Mouse (Mus musculus) CH12F3 (cell line): ENCODE results near the gene Shcbp1l.
"Not testable (repeated sequence)": the region's sequence is repeated elsewhere in the genome, so short reads cannot be mapped to it uniquely, and the experiment has no call there.

ENCODE experiments used
- in situ Hi-C: fragments of 300-500 bp; cut with MboI; formaldehyde crosslinking; loops from 2 replicates; pipeline ENCODE4 v1.14.3; 2020; ENCODE audit warnings: low sequenced_read_pairs

The Shcbp1l gene

GRCm38 (mm10) chr1:153485201-153485796 is 60.3 kb downstream of the Shcbp1l start:
- in situ Hi-C loops, result no loop called here

DNA sequence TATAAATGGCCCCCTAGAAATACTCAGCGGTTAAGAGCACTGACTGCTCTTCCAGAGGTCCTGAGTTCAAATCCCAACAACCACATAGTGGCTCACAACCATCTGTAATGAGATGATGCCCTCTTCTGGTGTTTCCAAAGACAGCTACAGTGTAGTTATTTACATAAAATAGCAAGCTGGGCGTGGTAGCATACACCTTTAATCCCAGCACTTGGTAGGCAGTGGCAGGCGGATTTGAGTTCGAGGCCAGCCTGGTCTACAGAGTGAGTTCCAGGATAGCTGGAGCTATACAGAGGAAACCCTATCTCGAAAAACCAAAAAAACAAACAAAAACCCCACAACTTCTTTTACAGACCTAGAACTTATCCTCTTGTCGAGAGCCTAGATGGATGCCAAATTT is 61.2 kb downstream of the Shcbp1l start:
- in situ Hi-C loops, result not testable (repeated sequence)

DNA sequence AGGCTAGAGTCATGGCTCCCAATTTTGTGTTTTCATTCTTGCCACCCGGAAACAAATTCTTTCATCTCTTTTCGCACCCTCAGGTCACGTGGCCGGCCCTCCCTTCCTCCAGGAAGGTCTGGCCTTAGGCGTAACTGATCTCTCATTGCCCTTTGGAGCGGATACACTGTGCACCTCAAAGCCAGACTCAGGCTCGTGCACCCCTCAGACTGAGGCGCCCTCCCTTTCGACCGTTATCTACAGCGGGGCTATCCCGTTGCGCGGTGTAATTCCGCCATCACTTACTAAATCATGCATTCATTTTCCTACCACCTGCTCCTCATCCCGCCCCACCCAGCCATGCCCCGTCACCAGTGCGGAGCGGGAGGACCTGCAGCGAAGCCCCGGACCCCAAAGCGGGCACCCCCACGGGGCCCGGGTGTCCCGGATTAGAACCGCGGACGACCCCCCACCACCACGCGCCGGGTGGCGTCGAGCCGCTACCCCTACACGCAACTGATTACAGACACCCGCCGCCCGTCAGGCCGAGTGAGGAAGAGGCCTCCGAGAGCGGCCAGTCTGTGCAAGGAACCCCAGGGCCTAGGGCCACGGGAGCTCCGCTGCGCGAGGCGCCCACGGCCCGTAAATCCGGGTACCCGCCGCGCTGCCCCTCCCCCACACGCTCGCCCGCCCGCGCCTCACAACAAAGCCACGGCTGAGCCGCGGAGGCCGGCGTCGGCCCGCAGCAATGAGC is 62.0 kb downstream of the Shcbp1l start:
- in situ Hi-C loops, result no loop called here

DNA sequence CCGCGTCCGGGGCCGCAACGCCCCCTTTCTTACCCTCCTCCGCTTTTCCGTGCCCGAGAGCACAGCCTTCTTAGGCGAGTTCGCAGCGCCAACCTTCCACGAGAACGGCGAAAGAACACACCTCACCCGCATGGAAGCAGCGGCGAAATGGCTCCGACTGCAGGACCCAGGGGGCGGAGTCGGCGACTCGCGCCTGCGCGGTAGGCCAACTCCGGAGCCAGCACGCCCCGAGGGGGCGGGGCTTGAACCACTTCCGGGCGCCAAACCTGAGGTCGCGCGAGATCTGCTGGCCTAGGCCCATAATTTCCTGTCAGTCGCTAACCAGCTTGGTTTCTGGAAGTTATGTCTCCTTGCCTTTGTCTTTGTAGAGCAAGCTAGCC is 62.5 kb downstream of the Shcbp1l start, which contains the start of gene Dhx9:
Gene Dhx9, minus strand, starts transcription at position 161 of the 380 bp plus-strand sequence.
- in situ Hi-C loops, result no loop called here

- in situ Hi-C loops, result no loop called here
Observed at GRCm38 (mm10) chr1:153489132-153489531, 64.2 kb downstream of the Shcbp1l start.

- in situ Hi-C loops, result no loop called here
Observed at GRCm38 (mm10) chr1:153489540-153489939, 64.6 kb downstream of the Shcbp1l start.

DNA sequence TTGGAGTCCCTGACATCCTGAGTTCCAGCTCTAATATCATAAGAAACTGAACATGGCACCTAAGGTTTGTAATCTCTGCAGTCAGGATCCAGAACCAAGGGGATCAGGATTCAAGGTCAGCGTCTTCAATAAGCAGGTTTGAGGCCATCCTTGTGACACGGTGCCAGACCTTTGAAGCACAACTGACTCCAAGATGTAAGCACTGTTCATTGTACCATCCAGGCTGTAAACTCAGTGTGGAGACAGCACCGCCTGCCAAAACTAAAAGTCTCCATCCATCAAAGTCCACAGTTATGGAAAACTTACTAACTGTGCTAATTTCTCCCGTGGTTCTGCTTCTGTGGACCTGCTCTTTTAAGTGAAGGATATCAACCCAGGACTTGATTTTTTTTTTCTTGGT is 65.0 kb downstream of the Shcbp1l start:
- in situ Hi-C loops, result no loop called here

DNA sequence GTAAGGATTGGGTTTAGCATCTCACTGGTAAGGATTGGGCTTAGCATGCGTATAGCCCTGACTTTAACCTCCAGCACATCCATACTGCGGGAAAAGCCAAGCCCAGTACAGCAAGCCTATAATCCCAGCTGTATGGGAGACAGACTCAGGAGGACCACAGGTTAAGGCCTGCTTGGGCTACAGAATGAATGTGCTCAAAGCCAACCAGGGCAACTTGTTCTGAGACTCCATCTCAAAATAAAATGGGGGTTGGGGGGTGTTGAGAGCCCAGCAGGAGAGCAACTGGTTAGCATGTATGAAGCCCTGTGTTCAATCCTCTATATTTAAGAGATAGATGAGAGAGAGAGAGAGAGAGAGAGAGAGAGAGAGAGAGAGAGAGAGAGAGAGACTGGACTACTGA is 66.4 kb downstream of the Shcbp1l start:
- in situ Hi-C loops, result no loop called here

GRCm38 (mm10) chr1:153491822-153492221 is 66.9 kb downstream of the Shcbp1l start:
- in situ Hi-C loops, result no loop called here

GRCm38 (mm10) chr1:153493338-153493737 is 68.4 kb downstream of the Shcbp1l start:
- in situ Hi-C loops, result no loop called here

GRCm38 (mm10) chr1:153493931-153494330 is 69.0 kb downstream of the Shcbp1l start:
- in situ Hi-C loops, result no loop called here

DNA sequence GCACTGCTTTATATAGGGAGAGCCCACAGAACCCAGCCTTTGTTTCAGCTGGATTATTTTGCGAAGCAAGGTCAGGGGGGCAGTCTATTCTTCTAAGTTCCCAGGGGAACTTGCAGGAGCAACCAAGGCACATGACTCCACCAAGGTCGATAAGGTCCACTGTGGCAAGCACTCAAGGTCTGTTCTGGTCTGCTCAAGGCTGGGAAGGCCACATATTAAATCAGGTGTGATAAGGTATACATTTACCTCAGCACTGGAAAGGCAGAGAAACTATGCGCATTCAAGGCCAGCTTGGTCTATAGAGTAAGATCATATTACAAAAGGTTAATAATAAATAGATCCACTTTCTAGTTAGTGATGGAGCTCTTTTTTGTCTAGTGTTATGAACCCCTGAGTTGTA is 71.1 kb downstream of the Shcbp1l start:
- in situ Hi-C loops, result no loop called here

- in situ Hi-C loops, result no loop called here
Observed at GRCm38 (mm10) chr1:153500030-153500429, 75.1 kb downstream of the Shcbp1l start.

- in situ Hi-C loops, result no loop called here
Observed at GRCm38 (mm10) chr1:153501644-153502321, 76.8 kb downstream of the Shcbp1l start.
